Mouse (Mus musculus): ENCODE results near the gene Fig4.

DNA sequence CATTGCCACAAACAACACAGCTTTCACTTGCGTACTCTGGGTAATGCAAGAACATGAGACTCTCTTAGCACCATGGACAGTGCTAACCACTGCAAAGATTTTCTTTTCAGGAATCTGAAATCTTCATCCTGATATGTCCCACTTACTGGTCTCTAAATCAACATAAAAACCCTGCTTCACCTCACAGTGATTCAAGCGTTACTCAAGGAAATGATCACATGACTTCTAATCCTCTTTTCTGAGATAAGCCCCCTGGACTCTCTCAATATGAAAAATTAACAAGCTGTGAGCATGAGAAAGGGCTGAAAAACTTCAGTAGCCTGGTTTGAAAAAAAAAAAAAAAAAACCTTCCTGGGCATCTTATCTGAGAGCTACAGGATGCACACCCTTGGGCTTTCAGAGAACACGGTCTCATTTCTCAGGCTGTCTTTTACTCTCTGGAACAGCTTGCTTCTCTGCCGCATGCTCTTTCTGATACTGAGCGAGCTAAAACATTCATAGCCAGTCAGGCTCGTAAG lies 94.1 kb downstream of the Fig4 start:
- no peak for TF ChIP-seq CTCF (IDR thresholded peaks at IDR 0.05; ENCODE audit: insufficient read depth, low read depth, low read length)
- TF ChIP-seq POLR2A (IDR thresholded peaks at IDR 0.05; ENCODE audit: insufficient read depth, low read depth, low read length): no peak

Data from olfactory bulb, adult 2 months (tissue).